Mouse (Mus musculus) layer of hippocampus, postnatal 36 days (tissue): ENCODE measurements around the gene Ipo11. TPM values are rescaled to one million over a fixed set of nuclear protein-coding genes. Genes with fewer than 3 reads are reported as not detected.
A peak's percentile ranks its signal among the peaks of the same experiment; 100 is the strongest.
"Not testable (repeated sequence)": the region's sequence is repeated elsewhere in the genome, so short reads cannot be mapped to it uniquely, and the experiment has no call there.

ENCODE experiments used
- DNase-seq, 2 experiments: peaks; one replicate each; pipeline ENCODE4 v3.0.0; 2022
- total RNA-seq, 2 experiments: library from RNA; stranded (reverse); gene quantifications; 2 replicates each; pipeline ENCODE4 v1.2.3; 2021

Ipo11 gene
- total RNA-seq, result 10 to 100 TPM; 68.2 to 69.2 TPM

DNA sequence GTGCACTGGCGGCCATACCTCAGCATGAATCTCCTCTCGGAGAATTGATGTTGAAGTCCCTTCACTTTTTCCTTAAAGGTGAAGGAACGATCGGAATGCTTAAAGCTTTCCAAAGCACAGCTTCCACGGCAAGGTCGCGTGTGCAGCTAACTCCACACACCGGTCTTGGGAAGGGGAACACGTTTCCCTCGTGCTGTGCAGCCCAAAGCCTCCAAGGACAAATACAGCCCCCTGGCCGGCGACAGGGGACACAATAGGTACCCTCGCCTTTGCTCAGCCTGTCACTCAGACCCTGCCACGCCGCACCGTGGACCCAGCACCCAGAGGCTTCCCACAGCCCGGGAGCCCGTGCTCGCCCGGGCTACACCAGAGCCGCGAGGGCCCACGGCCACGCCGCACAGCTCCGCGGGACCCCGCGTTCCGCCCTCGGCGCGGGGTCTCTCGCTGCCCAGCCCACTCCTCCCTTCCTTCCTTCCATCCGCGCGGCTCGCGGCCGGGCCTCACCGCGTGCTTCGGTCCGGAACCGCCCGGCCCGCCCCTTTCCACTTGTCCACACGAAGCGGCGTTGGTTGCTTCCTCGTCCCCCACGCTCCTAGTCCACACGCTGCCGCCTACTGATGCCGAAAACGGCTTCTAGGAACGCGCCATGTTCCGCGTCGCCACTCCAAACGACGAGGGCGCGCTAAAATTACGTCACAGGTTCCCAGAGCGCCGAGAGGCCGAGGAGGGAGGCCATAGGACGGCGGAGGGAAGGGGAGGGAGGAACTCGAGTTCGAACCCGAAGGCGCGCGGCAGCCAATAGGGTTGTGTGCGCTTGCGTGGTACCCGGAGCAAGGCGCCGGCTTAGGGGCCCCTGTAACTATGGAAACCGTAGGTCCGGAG lies at the start of gene Ipo11:
TSS of gene Ipo11 (minus strand) at position 703 of the 882 bp plus-strand sequence.
- peak; percentile 90 to 91 for DNase-seq

DNA sequence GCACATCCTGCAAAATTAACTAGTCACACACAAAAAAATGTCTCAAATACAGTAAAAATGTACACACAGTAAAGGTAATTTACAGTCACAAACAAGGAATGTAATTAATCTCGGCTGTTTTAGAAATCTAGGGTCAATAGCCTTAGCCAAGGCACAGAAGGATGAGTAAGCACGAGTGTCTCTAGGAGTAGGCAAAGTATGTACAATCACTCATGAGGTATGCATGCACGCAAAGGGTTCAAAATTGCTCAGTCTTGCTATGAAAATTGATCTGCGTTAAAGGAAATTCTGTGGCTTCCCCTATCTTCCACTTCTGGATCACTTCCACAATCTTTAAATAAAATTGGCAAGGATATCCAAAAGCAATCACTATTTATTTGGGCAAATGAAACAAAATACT lies 24.7 kb upstream of the Ipo11 start:
- no peak for DNase-seq

DNA sequence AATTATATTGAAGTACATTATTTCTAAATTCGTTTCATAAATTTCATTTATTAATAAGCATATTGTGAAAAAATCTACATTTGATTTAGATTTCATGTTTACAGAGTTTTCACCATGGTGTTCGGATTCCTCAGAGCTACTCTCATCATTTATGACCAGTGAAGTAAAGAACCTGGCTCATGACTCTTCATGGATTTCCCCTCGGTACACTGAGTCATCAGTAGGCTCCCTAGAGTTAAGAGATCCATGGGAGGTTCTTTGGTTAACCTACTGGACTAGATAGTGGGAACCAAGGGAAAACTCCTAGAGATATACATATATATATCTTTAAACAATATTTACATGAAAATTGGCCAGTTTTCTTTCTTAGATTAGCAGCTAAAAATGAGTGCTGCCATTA lies 23.8 kb upstream of the Ipo11 start:
- no peak for DNase-seq

DNA sequence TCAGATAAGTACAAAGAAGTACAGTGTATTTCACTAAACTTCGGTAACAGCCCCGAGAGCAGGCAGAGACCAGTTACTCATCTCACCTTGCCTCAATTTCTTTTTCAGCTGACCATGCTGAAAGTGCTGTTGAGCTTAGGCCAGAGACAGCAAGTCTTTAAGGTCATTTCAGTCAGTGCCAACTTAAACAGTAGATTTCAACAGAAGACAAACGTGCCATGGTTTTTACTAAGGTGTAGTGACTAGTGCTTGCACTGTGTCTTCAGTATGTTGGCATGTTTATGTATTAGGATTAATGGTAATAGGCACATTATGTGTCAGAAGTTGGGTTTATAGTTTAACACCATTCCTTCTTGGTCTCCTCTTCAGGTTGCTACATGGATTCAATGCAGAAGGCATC lies 21.5 kb upstream of the Ipo11 start:
- DNase-seq, result no peak

DNA sequence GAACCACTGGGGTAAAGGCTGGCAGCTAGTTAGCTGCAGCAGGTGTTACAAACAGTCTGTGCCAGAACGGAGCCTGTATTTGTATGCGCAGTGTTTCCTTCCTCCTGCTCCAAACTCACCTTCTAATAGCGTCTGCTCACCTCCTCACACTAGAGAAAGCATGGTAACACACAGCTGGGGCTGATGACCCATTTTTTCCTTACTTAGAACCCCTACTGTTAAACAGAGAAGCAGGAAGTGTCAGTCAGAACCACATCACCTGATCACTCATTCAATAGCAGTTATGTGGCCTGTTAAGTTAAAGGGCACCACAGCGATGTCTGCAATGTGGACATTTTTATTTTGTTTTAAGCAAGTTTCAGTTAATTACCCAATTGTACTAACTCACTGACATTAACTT lies 20.8 kb upstream of the Ipo11 start:
- no peak for DNase-seq

DNA sequence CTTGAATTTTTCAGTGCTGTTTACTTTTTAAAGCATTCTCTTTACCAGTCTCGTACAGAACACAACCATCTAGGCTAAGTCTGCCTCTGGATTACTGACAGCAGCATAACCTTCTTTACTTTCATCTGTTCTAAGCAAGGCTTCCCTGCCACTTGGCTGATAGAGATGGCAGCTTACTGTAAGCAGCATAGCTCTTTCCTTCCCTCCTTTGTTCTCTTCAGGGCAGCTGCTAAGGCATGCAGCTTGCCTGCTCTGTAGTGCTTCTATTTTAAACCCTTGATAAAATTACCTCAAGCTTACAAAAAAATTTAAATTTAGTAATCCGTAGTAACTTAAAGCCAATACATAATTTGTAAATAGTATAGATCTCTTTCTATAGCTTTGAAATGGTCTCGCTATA lies 18.1 kb upstream of the Ipo11 start:
- no peak for DNase-seq

- no peak for DNase-seq
These were observed 10.8 kb upstream of the Ipo11 start for GRCm38 (mm10) chr13:106947583-106947982.

GRCm38 (mm10) chr13:106946594-106947540 lies 10.1 kb upstream of the Ipo11 start, which contains the start of gene Dimt1:
TSS of gene Dimt1 (plus strand) at chr13:106947127.
- peak; percentile 95 for DNase-seq

GRCm38 (mm10) chr13:106945518-106945917 lies 8.8 kb upstream of the Ipo11 start:
- DNase-seq, result no peak

DNA sequence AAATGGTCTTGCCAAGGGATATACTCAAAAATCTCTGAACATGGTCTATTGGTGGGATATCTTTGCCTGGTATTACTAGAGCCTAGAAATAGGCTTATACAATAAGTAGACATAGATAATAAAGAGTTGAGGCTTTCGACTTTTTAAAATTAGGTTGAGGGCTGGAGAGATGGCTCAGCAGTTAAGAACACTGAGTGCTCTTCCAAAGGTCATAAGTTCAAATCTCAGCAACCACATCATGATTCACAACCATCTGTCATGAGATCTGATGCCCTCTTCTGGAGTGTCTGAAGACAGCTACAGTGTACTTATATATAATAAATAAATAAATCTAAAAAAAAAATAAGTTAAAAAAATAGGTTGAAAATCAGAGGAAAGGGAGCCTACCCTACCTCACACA lies 6.0 kb upstream of the Ipo11 start:
- no peak for DNase-seq

- DNase-seq, result no peak
These were observed 4.6 kb upstream of the Ipo11 start for GRCm38 (mm10) chr13:106941211-106941976.

DNA sequence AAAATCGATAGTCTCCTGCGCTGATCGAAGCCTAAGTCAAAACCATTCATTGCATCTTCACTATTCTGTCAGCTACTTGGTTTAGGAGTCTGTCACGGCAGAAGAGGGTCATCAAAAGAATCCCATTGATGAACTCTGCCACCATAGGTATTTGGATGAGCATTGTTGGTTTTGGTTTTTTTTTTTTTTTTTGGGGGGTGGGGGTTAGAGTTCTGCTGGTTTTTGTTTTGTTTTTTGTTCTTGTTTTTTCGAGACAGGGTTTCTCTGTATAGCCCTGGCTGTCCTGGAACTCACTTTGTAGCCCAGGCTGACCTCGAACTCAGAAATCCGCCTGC lies 347 bp upstream of the Ipo11 start:
- no peak for DNase-seq

GRCm38 (mm10) chr13:106935871-106936255 lies 895 bp downstream of the Ipo11 start:
- DNase-seq, result no peak

DNA sequence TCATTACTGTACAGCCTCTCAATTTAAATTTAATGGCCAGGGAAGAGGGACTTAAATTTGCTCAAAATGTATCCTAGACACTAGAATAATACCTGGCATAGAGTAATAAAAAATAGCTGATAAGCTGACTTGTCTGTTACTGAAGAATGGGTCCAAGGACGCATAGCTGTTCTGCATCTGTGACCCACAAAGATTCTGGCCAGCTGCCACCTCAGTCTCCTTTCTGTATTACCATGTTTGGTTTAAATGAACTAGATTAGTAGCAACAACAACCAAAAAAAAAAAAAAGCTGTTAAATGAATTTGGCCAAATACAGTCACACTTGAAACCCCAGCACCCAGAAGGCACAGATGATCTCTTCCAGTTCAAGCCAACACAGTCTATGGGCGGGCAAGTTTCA lies 7.6 kb downstream of the Ipo11 start:
- no peak for DNase-seq

DNA sequence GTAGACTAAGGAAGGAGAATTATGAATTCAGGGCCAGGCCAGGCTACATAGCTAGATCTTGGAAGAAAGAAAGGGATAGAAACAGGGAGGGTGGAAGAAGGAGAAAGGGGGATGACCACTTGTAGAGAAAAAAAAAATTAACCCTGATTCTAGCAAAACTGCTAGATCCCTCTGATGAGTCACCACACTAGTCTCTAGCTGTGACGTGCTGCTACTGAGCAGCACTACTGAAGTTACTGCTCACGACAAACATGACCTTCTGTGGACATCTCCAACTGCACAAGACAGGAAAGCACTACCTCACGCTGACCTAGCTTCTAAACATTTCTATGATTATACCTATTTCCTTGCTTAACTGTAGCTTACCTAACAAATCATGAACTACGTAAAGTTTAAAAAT lies 8.5 kb downstream of the Ipo11 start:
- DNase-seq, result no peak

GRCm38 (mm10) chr13:106925921-106926320 lies 10.8 kb downstream of the Ipo11 start:
- not testable (repeated sequence) for DNase-seq

DNA sequence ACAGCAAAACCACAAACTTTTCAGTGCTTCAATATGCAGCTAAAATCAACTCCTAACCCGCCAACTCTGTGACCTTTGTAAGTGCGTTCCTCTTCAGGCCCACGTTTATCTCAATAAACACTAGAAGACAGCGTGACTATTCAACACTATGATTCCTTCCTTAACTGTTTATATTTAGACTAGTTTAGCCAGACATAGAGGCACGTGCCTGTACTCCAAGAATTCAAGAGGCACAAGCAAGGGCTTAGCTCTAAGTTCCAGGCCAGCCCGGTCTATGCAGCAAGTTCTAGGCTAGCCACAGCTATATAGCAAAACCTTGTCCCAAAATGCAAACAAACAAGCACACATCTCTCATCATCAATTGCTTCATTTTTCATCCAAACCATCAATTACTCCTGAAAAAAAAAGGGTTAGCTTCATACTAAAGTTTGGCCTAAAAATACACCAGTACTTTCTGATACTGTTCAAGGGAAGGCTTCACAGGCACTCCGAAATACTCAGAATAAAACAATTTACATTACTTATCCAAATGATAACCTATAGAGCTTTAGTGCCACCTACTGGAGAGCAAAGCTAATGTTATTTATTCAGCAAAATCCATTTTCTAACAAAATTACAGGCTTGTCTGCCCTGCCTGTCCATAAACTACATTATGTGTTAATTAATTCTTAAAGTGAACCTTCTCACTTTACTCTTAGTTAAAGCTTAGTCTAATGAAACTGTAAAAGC lies 18.3 kb downstream of the Ipo11 start:
- DNase-seq, result no peak

GRCm38 (mm10) chr13:106913125-106913736 lies 23.5 kb downstream of the Ipo11 start:
- no peak for DNase-seq

DNA sequence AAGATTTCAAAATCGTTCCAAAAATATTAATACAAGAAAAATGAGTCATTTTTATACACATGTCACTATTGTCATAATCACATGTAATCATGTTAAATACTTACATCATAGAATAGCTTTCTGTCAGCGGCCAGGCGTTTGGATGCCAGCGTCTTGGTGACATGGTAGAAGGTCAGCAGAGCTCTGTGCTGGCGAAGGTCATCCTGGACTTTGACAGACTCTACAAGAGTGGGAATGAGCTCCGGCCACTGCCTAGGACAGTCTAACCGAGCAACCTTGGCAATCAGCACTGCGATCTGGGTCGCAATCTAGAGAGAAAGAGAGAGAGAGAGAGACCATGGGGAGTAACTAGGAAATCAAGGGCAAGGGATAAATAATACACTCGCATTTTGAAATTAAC lies 26.7 kb downstream of the Ipo11 start:
- no peak for DNase-seq

DNA sequence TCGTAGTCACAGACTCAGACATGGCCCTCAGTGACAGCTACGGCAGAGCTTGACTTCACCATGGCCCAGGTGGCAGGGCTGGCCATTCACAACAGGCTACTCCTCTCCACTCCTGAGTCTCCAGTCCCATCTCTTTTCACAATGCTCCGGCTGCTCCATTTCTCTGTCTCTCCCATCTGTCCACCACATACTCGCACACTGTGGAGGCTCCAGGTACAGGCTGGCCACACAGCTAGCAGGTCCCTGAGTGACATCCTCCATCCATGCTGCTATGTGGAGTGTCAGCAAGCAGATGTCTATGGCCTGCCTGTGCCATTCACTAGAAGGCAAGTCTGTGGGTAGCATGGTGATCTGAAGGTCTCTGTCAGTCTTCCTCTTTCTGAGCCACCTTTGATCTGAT lies 29.5 kb downstream of the Ipo11 start:
- DNase-seq, result no peak

DNA sequence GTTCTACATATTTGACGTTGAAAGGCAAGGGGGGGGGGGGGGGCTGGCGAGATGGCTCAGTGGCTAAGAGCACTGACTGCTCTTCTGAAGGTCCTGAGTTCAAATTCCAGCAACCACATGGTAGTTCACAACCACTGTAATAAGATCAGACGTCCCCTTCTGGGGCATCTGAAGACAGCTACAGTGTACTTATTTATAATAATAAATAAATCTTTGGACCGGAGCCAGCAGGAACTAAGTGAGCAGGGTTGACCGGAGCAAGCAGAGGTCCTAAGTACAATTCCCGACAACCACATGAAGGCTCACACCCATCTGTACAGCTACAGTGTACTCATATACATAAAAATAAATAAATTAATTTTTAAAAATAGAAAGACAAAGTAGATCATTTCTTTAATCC lies 31.6 kb downstream of the Ipo11 start:
- not testable (repeated sequence) for DNase-seq

DNA sequence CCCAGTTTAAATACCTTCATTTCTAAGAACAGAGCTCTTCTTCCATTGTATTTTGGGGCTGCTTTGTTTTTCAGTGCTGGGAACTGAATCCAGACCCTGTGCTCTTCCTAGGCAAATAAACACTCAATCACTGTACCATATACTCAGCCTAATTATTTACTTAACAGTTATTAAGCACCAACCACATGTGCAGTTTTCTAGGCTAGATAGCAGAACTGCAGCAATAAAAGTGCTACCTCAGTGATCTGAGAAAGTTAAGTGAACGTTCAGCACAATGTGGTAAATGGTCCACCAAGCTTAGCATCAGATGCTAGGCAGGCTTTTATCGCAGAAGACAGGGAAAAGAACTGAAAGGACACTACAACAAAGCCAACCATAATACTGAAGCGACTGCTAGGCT lies 32.1 kb downstream of the Ipo11 start:
- no peak for DNase-seq
